Mouse (Mus musculus) bone marrow macrophage, adult 2 months (primary cell): ENCODE measurements at regions not wholly inside any gene's neighbourhood (a gene's known extent, or its start where the extent isn't known, plus 50 kb on each side); places are given as distances from the start of the nearest gene placed in this dataset.

ENCODE experiments used
- H3K27ac ChIP-seq: 2 replicates; pipeline ENCODE4 v1.5.1; 2012; ENCODE audit warnings: low read depth, low read length; ENCODE audit not compliant: insufficient read depth
- H3K4me1 ChIP-seq: 2 replicates; pipeline ENCODE4 v1.6.1; 2012; ENCODE audit warnings: low read length; ENCODE audit not compliant: control insufficient read depth, insufficient read depth
- H3K4me3 ChIP-seq: 2 replicates; pipeline ENCODE4 v1.5.1; 2012; ENCODE audit warnings: mild to moderate bottlenecking, low read length, moderate library complexity; ENCODE audit not compliant: insufficient read depth
- CTCF ChIP-seq: IDR thresholded peaks from 2 replicates; pipeline ENCODE4 v1.5.1; 2012; ENCODE audit warnings: low read depth, mild to moderate bottlenecking, low read length, moderate library complexity
- POLR2A ChIP-seq: IDR thresholded peaks from 2 replicates; pipeline ENCODE4 v1.6.1; 2012; ENCODE audit warnings: mild to moderate bottlenecking, low read depth, low read length, borderline replicate concordance

- peaks cover 13% of the 10 kb centered on the region for H3K4me1 ChIP-seq
- H3K4me3 ChIP-seq, result no peak overlapping the region
- TF ChIP-seq POLR2A (no peak), CTCF (no peak)
- no peak overlapping the region for H3K27ac ChIP-seq
Measured at GRCm38 (mm10) chr10:17331607-17332008, 391.4 kb upstream of the Cited2 start.

GRCm38 (mm10) chr10:17332025-17332767, 390.8 kb upstream of the Cited2 start:
- TF ChIP-seq POLR2A (no peak), CTCF (no peak)
- Histone ChIP-seq H3K27ac (no peak overlapping the region), H3K4me3 (no peak overlapping the region), H3K4me1 (peaks cover 8% of the 10 kb centered on the region)

GRCm38 (mm10) chr10:17332986-17333385, 390.0 kb upstream of the Cited2 start:
- TF ChIP-seq CTCF, result no peak
- TF ChIP-seq POLR2A, result no peak
- peaks cover 8% of the 10 kb centered on the region for H3K4me1 ChIP-seq
- H3K27ac ChIP-seq, result no peak overlapping the region
- H3K4me3 ChIP-seq, result no peak overlapping the region

GRCm38 (mm10) chr10:17333676-17334075, 389.3 kb upstream of the Cited2 start:
- TF ChIP-seq POLR2A, result no peak
- no peak for TF ChIP-seq CTCF
- no peak overlapping the region for H3K4me3 ChIP-seq
- H3K4me1 ChIP-seq, result peaks cover 8% of the 10 kb centered on the region
- H3K27ac ChIP-seq, result no peak overlapping the region

- no peak overlapping the region for H3K27ac ChIP-seq
- H3K4me3 ChIP-seq, result no peak overlapping the region
- H3K4me1 ChIP-seq, result no peaks in the 10 kb centered on the region
- no peak for TF ChIP-seq CTCF
- TF ChIP-seq POLR2A, result no peak
Measured at GRCm38 (mm10) chr10:17337217-17337616, 385.8 kb upstream of the Cited2 start.

GRCm38 (mm10) chr10:17343829-17344228, 379.2 kb upstream of the Cited2 start:
- TF ChIP-seq CTCF (no peak), POLR2A (no peak)
- Histone ChIP-seq H3K27ac (no peak overlapping the region), H3K4me3 (no peak overlapping the region), H3K4me1 (peaks cover 18% of the 10 kb centered on the region)

- H3K4me3 ChIP-seq, result no peak overlapping the region
- H3K27ac ChIP-seq, result no peak overlapping the region
- peaks cover 10% of the 10 kb centered on the region for H3K4me1 ChIP-seq
- TF ChIP-seq POLR2A, result no peak
- no peak for TF ChIP-seq CTCF
Measured at GRCm38 (mm10) chr10:17352202-17352994, 370.6 kb upstream of the Cited2 start.

- Histone ChIP-seq H3K4me1 (no peaks in the 10 kb centered on the region), H3K27ac (no peak overlapping the region), H3K4me3 (no peak overlapping the region)
- no peak for TF ChIP-seq POLR2A
- TF ChIP-seq CTCF, result no peak
Measured at GRCm38 (mm10) chr10:17355476-17355875, 367.5 kb upstream of the Cited2 start.

GRCm38 (mm10) chr10:17356041-17356440, 367.0 kb upstream of the Cited2 start:
- Histone ChIP-seq H3K27ac (no peak overlapping the region), H3K4me1 (no peaks in the 10 kb centered on the region), H3K4me3 (no peak overlapping the region)
- TF ChIP-seq CTCF (no peak), POLR2A (no peak)

GRCm38 (mm10) chr10:17362643-17363042, 360.4 kb upstream of the Cited2 start:
- Histone ChIP-seq H3K27ac (no peak overlapping the region), H3K4me3 (no peak overlapping the region), H3K4me1 (peaks cover 13% of the 10 kb centered on the region)
- TF ChIP-seq CTCF (no peak), POLR2A (no peak)

GRCm38 (mm10) chr10:17366042-17366740, 356.8 kb upstream of the Cited2 start:
- H3K4me1 ChIP-seq, result peaks cover 13% of the 10 kb centered on the region
- no peak overlapping the region for H3K4me3 ChIP-seq
- no peak for TF ChIP-seq CTCF
- no peak for TF ChIP-seq POLR2A
- no peak overlapping the region for H3K27ac ChIP-seq
